Mouse (Mus musculus) small intestine, adult 2 months (tissue): ENCODE data around the gene Gm28048.

Experiments
- CTCF ChIP-seq: fragments of 200-500 bp; IDR thresholded peaks from 2 replicates; pipeline ENCODE4 v1.5.1; 2012; ENCODE audit warnings: low read depth, mild to moderate bottlenecking, control low read depth, inconsistent platforms, low read length, moderate library complexity, mixed read lengths; ENCODE audit not compliant: insufficient replicate concordance, insufficient read length; ENCODE audit errors: extremely low read depth
- POLR2A ChIP-seq: fragments of 200-500 bp; IDR thresholded peaks from 2 replicates; pipeline ENCODE4 v1.6.1; 2012; ENCODE audit warnings: low read depth, mild to moderate bottlenecking, control low read depth, inconsistent platforms, low read length, moderate library complexity

- TF ChIP-seq POLR2A: no peak
- TF ChIP-seq CTCF: no peak
Measured at GRCm38 (mm10) chr11:22794734-22795133, 187.2 kb downstream of the Gm28048 start.
